Mouse (Mus musculus): ENCODE measurements around the gene Mtch2. TPM values are rescaled to one million over a fixed set of nuclear protein-coding genes. Genes with fewer than 3 reads are reported as not detected.
"Not testable (repeated sequence)": the region's sequence is repeated elsewhere in the genome, so short reads cannot be mapped to it uniquely, and the experiment has no call there.

Mtch2 gene
- polyA plus RNA-seq (2015; fragmentation: Nextera tagmentation; extraction: Ambion mirVana): 200 and 206 TPM in 2 replicates

DNA sequence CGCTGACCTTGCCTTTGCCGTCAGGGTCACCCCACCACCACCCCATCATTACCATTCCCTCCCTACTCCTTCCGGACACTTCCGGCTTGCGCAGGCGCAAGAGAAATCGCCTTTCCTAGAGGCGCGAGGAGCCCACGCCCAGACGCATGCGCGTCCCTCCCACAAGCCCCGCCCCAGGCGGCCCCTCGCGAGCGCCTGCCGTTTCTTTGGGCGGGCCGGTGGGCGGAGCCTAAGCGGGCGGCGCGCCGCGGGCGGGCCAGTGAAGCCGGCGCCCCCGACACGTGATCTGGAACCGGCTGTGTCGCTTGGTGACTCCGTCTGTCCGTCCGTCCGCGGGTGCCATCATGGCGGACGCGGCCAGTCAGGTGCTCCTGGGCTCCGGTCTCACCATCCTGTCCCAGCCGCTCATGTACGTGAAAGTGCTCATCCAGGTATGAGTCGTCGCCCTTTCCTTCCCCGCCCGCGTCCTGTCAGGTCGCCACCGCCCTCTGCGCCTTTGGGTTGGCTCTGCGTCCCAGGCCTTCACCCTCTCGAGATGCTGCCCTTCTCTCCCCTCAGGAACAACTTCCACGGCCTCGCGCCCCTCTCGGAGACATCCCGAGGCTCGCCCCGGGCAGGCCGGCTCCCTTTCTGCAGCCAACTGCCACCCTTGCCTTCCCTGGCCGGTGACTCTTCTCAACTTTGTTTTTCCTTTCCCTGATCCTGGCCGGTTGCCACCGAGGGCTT is at the start of gene Mtch2:
TSS of gene Mtch2 (plus strand) at position 201 of the 726 bp plus-strand sequence.
- peaks cover 17% of the 10 kb centered on the region for H3K4me1 ChIP-seq
- H3K27me3 ChIP-seq: no peaks in the 10 kb centered on the region
- H3K36me3 ChIP-seq: peaks cover 20% of the 10 kb centered on the region
- under 1% methylated on average over 60 of the region's 67 CpGs for WGBS
- H3K4me2 ChIP-seq (replicated peaks): peak within 1 kb of the TSS; percentile 71
- H3K9ac ChIP-seq: peak within 1 kb of the TSS; percentile 90
- H3K4me3 ChIP-seq: peak within 1 kb of the TSS; percentile 87
- no peaks in the 10 kb centered on the region for H3K9me3 ChIP-seq
- peak within 1 kb of the TSS; percentile 69 for H3K27ac ChIP-seq
- ATAC-seq (ENCODE audit: low FRiP score, low read depth): peak; percentile 98

- no peak overlapping the region for H3K4me3 ChIP-seq
- H3K4me2 ChIP-seq (replicated peaks): no peak overlapping the region
- no peaks in the 10 kb centered on the region for H3K36me3 ChIP-seq
- 80% methylated on average over 6 of the region's 6 CpGs for WGBS
- H3K4me1 ChIP-seq: no peaks in the 10 kb centered on the region
- no peak overlapping the region for H3K9ac ChIP-seq
- H3K9me3 ChIP-seq: no peaks in the 10 kb centered on the region
- no peaks in the 10 kb centered on the region for H3K27me3 ChIP-seq
- H3K27ac ChIP-seq: no peak overlapping the region
- ATAC-seq (ENCODE audit: low FRiP score, low read depth): no peak
Measured at GRCm38 (mm10) chr2:90808241-90809126, 38.5 kb upstream of the Mtch2 start.

GRCm38 (mm10) chr2:90810751-90811150 is 36.2 kb upstream of the Mtch2 start:
- no peaks in the 10 kb centered on the region for H3K36me3 ChIP-seq
- no peaks in the 10 kb centered on the region for H3K9me3 ChIP-seq
- H3K4me2 ChIP-seq (replicated peaks): no peak overlapping the region
- H3K9ac ChIP-seq: no peak overlapping the region
- no peak for ATAC-seq (ENCODE audit: low FRiP score, low read depth)
- H3K27me3 ChIP-seq: no peaks in the 10 kb centered on the region
- WGBS: 85% methylated on average over 8 of the region's 8 CpGs
- no peak overlapping the region for H3K27ac ChIP-seq
- no peaks in the 10 kb centered on the region for H3K4me1 ChIP-seq
- no peak overlapping the region for H3K4me3 ChIP-seq

GRCm38 (mm10) chr2:90815266-90815665 is 31.7 kb upstream of the Mtch2 start:
- 73% methylated on average over 2 of the region's 2 CpGs for WGBS
- Histone ChIP-seq H3K27me3 (no peaks in the 10 kb centered on the region), H3K4me1 (no peaks in the 10 kb centered on the region), H3K4me2 (replicated peaks) (no peak overlapping the region), H3K9ac (no peak overlapping the region), H3K4me3 (no peak overlapping the region), H3K36me3 (no peaks in the 10 kb centered on the region), H3K27ac (no peak overlapping the region), H3K9me3 (no peaks in the 10 kb centered on the region)
- no peak for ATAC-seq (ENCODE audit: low FRiP score, low read depth)

DNA sequence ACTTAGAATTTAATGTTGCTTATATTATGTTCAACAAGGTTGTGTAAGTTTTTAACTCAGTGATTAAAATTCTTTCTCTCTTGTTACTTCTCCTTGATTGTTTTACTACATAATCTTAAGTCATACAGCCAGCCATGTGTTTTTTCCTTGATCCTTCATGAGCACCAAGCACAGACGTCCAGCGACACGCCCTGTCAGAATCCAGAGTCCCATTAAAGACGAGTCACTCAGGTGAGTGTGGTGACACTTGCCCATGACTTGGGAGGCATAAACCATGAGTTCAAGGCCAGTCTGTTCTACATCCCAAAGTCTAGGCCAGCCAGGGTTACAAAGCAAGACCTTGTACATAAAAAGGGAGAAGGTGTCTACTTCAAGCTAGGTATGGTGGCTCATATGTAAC is 30.8 kb upstream of the Mtch2 start:
- no peaks in the 10 kb centered on the region for H3K9me3 ChIP-seq

DNA sequence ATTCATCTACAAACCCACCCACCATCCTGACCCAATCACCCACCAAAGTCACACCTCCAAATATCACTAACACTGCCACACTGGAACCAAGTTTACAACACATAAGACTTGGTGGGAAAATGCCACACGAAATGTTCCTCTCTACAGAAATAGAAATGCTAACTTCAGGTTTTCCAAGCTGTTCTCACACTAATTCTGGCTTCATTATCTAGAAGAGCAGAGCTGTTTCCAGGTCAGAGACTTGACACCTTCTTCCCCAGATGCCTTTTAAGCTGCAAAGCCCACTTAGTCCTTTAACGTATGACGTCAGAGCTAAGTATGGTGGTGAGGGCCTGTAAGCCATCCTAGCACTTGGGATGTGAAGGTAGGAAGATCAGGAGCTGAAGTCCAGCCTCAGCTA is 28.2 kb upstream of the Mtch2 start:
- ATAC-seq (ENCODE audit: low FRiP score, low read depth): no peak
- H3K27me3 ChIP-seq: no peaks in the 10 kb centered on the region
- 84% methylated on average over 3 of the region's 3 CpGs for WGBS
- H3K9ac ChIP-seq: no peak overlapping the region
- no peak overlapping the region for H3K4me2 ChIP-seq (replicated peaks)
- no peak overlapping the region for H3K4me3 ChIP-seq
- no peaks in the 10 kb centered on the region for H3K36me3 ChIP-seq
- no peak overlapping the region for H3K27ac ChIP-seq
- no peaks in the 10 kb centered on the region for H3K9me3 ChIP-seq
- no peaks in the 10 kb centered on the region for H3K4me1 ChIP-seq

More for the DNA sequence above, 30.8 kb upstream of the Mtch2 start:
- no peak for ATAC-seq (ENCODE audit: low FRiP score, low read depth)
- no peaks in the 10 kb centered on the region for H3K27me3 ChIP-seq
- H3K4me3 ChIP-seq: no peak overlapping the region
- H3K27ac ChIP-seq: no peak overlapping the region
- no peak overlapping the region for H3K4me2 ChIP-seq (replicated peaks)
- WGBS: 75% methylated on average over 4 of the region's 4 CpGs
- no peak overlapping the region for H3K9ac ChIP-seq
- no peaks in the 10 kb centered on the region for H3K36me3 ChIP-seq
- no peaks in the 10 kb centered on the region for H3K4me1 ChIP-seq

DNA sequence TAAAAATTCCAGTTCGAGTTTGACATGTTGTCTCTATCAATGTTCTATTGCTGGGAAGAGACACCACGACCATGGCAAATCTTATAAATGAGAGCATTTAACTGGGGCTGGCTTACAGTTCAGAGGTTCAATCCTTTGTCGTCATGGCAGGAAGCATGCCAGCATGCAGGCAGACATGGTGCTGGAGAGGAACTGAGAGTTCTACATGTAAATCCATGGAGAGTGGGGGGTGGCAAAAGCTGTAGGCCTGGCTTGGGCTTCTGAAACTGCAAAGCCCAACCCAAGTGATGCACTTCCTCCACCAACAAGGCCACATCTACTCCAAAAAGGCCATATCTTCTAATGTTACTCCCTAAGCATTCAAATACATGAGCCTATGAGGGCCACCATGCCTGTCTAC is 26.1 kb upstream of the Mtch2 start:
- Histone ChIP-seq H3K36me3 (no peaks in the 10 kb centered on the region), H3K9me3 (no peaks in the 10 kb centered on the region), H3K27me3 (no peaks in the 10 kb centered on the region), H3K4me1 (no peaks in the 10 kb centered on the region), H3K4me3 (no peak overlapping the region), H3K4me2 (replicated peaks) (no peak overlapping the region), H3K27ac (no peak overlapping the region), H3K9ac (no peak overlapping the region)
- WGBS: 86% methylated on average over 3 of the region's 3 CpGs
- ATAC-seq (ENCODE audit: low FRiP score, low read depth): no peak

DNA sequence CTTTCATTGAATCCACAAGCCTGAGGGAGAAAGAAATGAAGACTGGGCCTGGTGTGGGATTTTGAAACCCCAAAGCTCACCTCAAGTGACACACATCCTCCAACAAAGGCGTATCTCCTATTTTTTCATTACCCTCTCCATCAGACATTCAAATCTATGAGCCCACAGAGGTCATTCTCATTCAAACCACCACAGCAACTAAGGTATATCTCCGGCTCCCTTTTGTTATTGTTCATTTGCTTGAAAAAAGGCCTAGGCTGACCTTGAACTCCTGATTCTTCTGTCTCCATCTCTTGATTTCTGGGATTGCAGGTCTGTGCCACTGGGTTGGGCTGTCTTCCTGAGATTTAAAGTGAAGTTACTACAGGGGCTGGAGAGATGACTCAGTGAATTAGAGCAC is 24.0 kb upstream of the Mtch2 start:
- no peak overlapping the region for H3K4me3 ChIP-seq
- no peak overlapping the region for H3K27ac ChIP-seq
- H3K36me3 ChIP-seq: no peaks in the 10 kb centered on the region
- no peak for ATAC-seq (ENCODE audit: low FRiP score, low read depth)
- 90% methylated on average over 2 of the region's 2 CpGs for WGBS
- no peak overlapping the region for H3K4me2 ChIP-seq (replicated peaks)
- no peak overlapping the region for H3K9ac ChIP-seq
- H3K27me3 ChIP-seq: no peaks in the 10 kb centered on the region
- H3K9me3 ChIP-seq: no peaks in the 10 kb centered on the region
- H3K4me1 ChIP-seq: no peaks in the 10 kb centered on the region

DNA sequence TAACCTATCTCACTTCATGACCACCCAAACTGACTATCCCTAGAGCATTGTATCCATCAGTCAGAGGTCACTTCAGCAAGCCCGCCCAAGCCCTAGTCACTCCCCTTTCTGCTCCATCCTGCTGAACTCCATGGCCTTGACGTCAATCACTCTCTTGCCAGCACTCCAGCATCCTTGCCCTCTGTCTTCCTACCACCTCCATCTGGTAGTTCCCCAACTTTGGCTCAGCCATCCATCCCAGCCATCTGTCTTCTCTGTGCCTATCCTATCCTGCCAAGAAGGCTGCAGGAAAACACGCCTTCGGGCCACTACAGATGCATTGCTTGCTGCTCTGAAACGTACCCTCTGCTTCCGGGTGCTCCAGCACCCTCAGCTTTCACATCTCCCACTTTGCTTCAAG is 23.2 kb upstream of the Mtch2 start:
- no peak overlapping the region for H3K9ac ChIP-seq
- no peak for ATAC-seq (ENCODE audit: low FRiP score, low read depth)
- no peaks in the 10 kb centered on the region for H3K4me1 ChIP-seq
- no peak overlapping the region for H3K27ac ChIP-seq
- H3K4me3 ChIP-seq: no peak overlapping the region
- WGBS: 78% methylated on average over 6 of the region's 6 CpGs
- H3K9me3 ChIP-seq: no peaks in the 10 kb centered on the region
- H3K27me3 ChIP-seq: no peaks in the 10 kb centered on the region
- no peaks in the 10 kb centered on the region for H3K36me3 ChIP-seq
- H3K4me2 ChIP-seq (replicated peaks): no peak overlapping the region

DNA sequence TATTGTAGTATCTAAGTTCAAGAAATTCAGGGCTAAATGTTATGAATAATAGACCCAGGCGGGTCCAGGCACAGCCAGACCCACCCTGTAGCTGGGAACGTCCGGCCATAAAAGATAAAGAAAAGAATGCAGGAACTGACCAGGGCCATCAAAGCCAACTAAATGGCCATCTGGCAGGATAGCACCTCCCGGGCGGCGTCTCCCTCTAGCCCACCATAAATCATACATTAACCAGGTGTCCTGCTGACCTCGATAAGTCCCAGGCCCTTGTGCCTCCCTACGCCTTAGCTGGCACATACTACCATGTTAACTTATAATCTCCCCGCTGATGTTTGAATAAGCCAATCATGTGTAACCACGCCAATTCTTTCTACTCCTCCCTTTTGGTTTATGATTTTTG is 22.4 kb upstream of the Mtch2 start:
- H3K4me3 ChIP-seq; ATAC-seq (ENCODE audit: low FRiP score, low read depth); H3K27ac ChIP-seq; H3K9me3 ChIP-seq; H3K9ac ChIP-seq; H3K27me3 ChIP-seq; H3K4me1 ChIP-seq; H3K36me3 ChIP-seq; H3K4me2 ChIP-seq (replicated peaks): not testable (repeated sequence)
- 26% methylated on average over 10 of the region's 10 CpGs for WGBS

DNA sequence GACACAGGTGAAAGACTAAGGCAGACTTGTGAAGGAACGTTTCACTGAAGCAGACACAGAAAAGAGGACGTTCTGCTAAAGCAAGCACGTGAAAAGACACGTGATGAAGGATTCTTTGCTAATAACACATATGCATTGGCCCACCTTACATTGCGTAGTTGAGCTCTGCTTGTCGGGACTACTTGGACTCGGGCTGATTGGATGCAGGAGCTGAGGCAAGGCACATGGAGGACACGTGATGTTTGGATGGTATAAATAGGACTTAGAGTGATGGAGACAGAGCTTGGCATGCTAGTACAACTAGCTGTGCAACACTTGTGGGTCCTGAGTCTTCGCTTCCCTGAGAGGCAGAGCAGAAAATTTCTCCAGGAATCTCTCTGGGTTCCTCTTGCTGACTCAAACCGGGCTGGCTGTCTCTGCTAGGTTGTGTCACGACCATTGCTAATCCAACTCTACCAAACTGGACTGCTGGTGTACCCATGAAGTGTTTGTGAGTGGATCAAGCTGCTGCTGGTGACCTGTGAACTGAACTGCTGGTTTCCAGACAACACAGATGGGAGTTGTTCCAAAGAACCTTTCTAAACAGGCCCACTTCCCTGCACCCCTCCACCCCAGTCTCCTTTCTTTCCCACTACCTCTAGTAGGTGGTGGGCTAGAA is 21.3 kb upstream of the Mtch2 start:
- Histone ChIP-seq H3K27me3 (no peaks in the 10 kb centered on the region), H3K4me2 (replicated peaks) (no peak overlapping the region), H3K4me3 (no peak overlapping the region), H3K36me3 (no peaks in the 10 kb centered on the region), H3K9ac (no peak overlapping the region), H3K4me1 (no peaks in the 10 kb centered on the region), H3K27ac (no peak overlapping the region), H3K9me3 (no peaks in the 10 kb centered on the region)
- WGBS: 83% methylated on average over 11 of the region's 11 CpGs
- no peak for ATAC-seq (ENCODE audit: low FRiP score, low read depth)

DNA sequence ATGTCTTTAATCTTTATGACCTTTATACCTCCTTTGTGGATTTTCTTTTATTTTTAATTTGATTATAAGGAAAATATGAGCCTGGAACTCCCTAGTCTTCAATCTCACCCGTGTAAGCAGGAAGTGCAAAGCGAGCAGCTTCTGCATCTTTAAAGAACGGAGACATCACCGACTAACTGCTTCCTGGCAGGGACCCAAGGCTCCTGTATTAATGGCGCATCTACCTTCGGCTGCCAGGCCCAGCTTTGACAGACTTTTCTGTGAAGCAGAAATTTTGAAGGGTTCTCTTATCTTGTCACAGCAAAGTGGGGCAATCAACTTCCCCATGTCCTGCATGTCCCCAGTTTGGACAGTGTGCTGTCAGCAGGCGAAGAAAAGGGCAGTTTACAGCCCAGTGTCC is 18.2 kb upstream of the Mtch2 start:
- ATAC-seq (ENCODE audit: low FRiP score, low read depth): no peak
- WGBS: 54% methylated on average over 7 of the region's 7 CpGs

More for the DNA sequence above, 18.2 kb upstream of the Mtch2 start:
- H3K9ac ChIP-seq: no peak overlapping the region
- H3K27me3 ChIP-seq: no peaks in the 10 kb centered on the region
- no peak overlapping the region for H3K4me2 ChIP-seq (replicated peaks)
- no peaks in the 10 kb centered on the region for H3K9me3 ChIP-seq
- no peak overlapping the region for H3K27ac ChIP-seq
- H3K4me3 ChIP-seq: no peak overlapping the region
- H3K36me3 ChIP-seq: no peaks in the 10 kb centered on the region
- H3K4me1 ChIP-seq: no peaks in the 10 kb centered on the region
